Mouse (Mus musculus) urinary bladder, adult 2 months (tissue): ENCODE measurements at regions not wholly inside any gene's neighbourhood (a gene's known extent, or its start where the extent isn't known, plus 50 kb on each side); places are given as distances from the start of the nearest gene placed in this dataset.
A peak's percentile ranks its signal among the peaks of the same experiment; 100 is the strongest.

Experiments used
- DNase-seq: peaks from one replicate; pipeline ENCODE4 v3.0.0; 2022; ENCODE audit warnings: low spot score

DNA sequence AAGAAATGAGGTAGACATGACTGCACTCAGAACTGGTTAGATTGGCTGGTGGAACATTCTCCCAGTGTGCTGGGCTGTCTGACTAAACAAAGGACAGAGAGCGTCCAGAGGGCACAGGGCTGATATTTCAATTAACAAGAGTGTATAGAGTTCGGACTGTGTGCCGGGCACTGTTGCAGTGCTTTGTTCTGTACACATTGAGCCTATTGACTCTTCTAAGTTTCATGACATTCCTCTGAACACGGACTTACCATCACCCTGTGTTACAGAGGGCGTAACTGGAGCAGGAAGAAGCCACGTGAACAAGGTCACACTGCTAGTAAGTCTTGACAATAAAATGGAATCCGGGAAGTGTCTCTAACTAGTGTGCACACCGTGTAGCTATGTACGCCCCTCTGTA lies 92.1 kb upstream of the Barx2 start:
- DNase-seq = no peak

DNA sequence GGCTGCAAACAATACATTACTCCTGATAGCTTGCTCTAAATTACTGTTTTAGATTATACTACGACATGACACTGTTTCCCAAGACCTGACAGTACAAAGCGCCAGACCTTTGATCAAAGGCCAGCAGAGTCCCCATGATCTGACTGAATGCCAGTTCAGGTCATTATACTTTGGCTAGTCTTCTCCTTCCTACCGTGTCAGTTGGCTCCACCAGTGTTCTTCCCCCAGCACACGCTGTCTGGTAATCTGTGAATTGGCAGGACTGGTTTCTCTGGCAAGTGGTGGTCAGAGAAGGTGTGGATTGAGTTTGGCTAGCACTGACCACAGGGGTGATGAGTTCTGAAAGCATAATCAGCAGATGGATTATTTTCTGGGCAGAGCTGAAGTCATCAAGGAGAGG lies 93.1 kb upstream of the Barx2 start:
- no peak for DNase-seq

DNA sequence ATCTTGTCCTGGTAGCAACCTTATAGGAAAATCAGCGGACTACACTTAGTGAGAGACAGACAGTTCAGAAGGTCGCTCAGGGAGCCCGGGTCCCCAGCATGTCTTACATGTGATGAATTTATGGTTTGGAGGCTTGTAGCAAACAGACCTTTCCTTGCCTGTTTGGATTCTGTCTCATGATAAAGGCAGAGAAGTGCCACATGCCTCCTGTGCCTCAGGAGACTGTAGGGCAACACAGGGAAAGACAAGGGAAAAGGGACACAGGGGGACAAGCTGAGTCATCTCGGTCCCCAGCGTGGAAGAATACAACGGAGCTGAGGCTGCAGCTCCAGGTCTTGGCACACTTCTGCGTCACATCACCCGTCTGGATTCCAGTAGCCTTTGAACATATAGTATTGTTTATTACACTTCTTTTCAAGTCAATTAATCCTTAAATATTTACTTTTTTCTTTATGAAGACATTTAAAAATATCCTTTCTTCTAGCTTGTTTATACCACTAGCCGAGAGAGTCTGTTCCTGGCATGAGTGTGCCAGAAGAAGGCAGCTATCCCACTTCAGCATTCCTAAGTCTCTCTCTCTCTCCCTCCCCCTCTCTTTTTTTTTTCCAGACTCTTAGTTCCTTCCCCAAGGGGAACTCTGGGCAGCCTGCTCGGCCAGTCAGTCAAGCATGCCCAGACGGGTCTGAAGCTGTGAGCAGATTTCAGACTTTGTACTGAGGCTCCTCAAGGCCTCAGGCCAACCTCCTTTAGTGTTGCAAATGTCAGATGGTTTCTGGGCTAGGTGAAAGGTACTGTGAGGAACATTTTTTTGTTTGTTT lies 97.9 kb upstream of the Barx2 start:
- DNase-seq = no peak

DNA sequence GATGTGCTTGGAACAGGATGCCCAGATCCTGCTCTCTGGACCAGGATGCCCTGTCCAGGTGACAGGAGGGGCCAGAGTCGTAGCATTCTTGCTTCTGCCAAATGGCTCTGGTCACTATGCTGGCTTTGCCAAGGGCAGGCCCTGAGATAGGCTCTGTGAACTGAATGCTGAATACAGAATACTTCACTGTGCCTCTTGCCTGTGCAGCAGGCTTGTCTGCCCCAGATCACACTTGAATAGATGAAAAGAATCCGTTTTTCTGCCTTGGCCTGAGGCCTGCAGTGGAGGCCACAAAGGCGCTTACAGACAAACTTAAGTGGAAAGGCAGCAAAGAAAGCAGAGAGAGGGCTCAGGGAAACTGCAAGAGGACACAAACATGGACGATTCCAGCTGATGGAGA lies 99.7 kb upstream of the Arhgap32 start:
- DNase-seq = no peak

DNA sequence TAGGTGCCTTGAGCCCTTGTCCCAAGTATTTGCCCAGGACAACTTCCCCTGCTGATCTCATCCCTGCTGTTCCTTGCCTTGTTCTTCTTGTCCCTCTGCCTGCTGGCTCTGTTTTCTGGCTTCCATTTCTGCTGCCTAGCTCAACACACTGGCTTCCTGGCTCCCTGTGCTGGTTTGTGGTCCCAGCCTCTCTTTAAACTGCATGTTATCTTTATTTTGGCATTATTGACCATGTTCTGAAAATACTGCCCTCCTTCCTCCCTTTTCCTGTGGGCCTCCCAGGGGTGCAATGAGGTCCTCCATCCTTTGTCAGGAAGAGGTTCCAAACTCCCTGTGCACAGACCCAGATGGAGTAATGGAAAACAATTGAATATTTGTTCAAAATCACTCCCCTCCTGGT lies 97.9 kb upstream of the Arhgap32 start:
- no peak for DNase-seq

DNA sequence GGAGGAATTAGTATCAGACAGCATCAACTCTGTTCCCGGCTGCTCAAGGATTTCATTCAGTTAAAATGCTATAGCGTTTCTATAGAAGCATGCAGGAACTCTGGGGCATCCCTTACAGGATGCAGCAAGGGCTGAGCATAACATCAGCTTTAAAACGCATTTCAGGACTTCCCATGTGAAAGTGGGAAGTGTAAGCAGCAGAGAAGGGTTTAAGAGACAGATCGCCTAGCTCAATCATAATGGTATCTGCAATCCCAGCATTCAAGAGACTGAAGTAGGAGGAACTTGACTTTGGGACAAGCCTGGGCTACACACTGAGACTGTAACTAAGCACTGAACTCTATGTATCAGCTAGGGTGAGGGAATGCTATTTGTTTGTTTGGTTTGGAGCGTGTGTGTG lies 96.2 kb upstream of the Arhgap32 start:
- no peak for DNase-seq

DNA sequence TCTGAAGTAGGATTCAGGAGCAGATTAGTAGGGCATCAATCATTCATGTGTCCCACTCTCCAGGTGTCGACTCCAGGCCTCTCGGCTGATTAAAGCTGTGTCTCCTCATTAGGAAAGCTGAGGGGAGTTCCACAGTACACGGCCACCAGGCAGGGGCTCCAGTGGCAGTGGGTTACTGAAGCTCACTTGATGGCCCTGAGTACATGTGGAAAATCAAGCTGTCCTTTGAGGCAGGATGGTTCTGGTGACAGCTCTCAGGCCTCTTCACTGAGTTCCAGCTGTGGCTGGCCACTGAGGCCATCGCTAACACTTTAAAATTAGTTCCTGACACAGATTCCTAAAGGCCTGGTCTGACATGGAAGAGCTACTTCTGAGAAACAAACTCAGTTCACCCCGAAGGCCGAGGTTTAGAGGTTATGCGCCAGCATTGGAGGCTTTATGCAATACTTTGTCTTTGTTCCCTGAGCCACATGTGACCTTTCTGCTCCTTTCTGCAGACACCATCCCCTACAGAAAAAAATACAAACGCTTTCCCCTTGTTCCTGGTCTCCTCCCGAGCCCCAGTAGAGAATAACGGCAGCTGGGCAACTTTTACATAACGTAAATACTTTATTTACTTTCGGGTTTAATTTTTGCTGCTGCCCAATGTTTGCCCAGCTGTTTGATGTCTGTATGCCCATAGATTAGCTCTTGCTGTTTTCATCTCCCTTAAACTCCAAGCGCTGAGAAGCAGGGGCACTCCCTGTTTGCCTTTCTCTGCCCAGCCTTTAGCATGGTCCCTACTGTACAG lies 94.8 kb upstream of the Arhgap32 start:
- DNase-seq = no peak

DNA sequence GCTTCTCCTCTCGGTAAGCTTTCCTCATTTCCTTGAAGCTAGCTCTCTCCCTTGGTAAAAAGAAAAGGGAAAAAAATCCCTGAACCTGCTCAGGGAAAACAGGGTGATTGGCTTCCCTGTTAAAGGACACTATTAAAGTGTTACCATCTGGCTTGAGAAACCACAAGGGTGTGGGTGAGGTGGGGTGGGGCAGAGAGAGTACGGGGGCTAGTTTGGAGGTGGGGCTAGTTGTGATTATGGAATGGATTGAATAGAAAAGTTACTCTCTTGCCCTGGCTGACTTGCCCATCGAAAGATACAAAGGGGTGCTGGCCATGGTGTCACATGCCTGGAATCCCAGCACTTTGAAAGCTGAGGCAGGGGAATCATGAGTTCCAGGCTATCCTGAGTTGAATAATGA lies 94.2 kb upstream of the Arhgap32 start:
- DNase-seq = no peak

DNA sequence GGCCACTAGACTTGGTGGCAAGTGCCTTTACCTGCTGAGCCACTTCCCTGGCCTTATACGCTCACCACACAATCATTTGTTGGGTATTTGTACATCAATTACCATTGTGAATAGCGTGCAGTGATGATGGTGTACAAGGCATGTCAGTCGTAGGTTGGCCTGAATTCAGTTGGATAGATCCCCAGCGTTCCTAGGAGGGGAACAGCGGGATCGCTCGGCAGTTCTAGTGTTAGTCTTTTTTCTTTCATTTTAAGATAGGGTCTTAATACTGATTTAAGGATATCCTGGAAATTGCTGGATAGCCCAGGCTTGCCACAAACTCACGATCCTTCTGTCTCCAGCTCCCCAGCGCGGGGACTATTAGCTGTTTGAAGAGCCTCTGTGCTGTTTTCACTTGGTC lies 92.9 kb upstream of the Arhgap32 start:
- no peak for DNase-seq

DNA sequence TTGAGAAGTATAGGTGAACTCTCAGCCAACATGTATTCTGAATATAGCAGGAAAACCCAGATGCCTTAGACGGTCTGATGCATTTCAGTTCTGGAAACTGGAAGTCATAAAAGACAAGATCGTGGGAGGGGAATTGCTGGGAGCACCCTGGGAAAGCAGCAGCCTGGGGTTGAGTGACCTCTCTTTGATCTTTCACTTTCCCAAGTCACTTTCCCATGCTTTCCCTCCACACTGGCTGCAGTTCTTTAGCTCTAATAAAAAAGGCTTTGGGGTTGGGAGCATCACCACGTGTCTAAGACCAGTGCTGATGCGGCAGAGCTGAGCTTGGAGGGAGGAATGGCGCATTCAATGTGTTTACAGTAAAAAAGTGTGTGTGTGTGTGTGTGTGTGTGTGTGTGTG lies 91.2 kb upstream of the Arhgap32 start:
- no peak for DNase-seq

DNA sequence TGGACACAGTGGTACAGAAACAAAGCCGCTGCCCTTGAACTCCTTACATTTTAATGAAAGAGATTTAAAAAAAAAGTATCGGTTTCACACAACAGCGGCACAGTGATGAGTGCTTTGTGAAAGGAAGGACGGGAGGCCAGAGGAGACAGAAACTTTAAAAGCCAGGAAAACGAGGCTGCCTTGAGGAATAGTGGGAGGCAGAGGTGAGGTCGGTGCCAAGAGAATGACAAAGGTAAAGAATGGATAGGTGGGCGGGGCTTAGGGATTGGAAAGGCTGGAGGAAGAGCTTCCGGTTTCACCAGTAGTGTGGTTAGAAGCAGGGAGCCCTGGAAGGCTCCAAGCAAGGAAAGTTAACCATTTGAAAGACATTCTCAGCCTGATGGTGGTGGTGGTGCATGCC lies 88.0 kb upstream of the Arhgap32 start:
- no peak for DNase-seq

DNA sequence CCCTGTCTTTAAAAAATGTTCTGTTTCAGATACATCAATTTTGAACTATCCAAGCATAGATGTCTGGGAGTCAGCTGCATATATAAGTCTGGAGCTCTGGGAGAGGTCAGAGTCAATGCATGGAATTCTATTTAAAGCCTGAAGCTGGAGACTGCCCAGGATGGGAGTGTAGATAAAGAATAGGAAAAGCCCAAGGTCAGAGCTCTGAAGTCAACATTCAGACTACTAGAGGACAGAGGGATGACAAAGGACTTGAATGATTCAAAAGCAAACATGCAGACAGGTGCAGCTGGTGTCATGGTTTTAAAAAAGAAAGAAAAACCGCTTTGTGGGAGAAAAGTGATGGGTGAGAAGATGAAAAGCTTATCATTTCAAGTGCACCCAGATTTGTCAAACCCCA lies 86.9 kb upstream of the Arhgap32 start:
- no peak for DNase-seq

DNA sequence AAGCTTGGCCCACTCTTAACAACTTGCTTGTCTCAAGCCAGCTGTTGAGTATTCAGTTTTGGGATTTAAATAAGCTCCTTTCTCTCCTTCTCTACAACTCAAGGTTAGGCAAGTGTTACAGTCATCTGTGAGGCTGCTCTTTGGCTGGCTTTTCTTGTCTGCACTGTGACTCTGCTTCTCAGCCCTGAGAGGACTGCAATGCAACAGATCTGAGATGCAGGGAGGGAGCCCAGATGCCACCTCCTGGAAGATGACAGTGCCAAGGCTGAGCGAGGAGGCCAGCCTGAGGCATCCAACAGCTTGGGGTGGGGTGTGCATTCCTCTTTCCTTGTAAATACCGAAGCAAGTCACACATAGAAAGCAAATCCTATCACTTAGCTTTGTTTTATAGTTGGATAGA lies 86.2 kb upstream of the Arhgap32 start:
- no peak for DNase-seq

DNA sequence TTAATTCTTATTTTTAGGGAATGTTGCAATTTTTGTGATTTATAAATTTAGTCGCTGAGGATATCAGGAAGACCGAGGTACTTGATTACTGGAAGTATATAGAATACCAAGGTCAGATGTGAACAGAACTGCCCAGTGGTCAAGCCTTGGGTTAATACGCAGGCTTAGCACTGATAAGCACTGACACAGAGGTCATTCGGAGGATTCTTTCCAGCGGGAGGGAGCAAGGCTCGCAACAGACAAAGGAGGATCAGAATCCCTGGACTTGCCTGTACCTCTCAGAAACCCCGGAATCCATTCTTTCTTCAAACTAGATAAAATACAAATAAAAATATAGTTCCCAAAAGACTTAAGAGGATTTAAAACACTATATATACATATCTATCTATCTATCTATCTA lies 85.7 kb upstream of the Arhgap32 start:
- DNase-seq = no peak

DNA sequence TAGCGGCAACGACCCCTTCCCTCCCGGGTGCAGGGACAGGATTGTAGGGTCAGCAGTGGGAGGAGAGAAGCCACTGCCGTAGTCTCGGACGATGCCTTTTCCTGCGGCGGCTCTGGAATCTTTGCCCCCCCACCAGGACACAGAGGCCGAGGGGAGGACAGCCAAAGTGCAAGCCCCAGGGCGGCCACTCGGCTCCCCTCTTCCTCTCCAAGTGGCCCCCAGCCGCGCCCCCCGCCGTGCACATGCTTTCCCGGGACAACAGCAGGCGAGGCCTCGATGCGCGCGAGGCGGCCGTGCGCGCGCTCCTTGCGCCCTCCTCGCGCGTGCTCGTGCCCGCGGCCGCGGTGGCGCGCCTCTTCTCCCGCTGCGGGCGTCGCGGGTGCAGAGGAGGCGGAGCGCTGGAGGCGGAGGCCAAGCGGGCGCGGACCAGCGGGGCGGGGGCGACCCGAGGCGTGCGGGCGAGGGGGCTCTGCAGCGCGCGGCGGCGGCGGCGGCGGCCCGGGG lies 83.9 kb upstream of the Arhgap32 start:
- peak; percentile 79 for DNase-seq

DNA sequence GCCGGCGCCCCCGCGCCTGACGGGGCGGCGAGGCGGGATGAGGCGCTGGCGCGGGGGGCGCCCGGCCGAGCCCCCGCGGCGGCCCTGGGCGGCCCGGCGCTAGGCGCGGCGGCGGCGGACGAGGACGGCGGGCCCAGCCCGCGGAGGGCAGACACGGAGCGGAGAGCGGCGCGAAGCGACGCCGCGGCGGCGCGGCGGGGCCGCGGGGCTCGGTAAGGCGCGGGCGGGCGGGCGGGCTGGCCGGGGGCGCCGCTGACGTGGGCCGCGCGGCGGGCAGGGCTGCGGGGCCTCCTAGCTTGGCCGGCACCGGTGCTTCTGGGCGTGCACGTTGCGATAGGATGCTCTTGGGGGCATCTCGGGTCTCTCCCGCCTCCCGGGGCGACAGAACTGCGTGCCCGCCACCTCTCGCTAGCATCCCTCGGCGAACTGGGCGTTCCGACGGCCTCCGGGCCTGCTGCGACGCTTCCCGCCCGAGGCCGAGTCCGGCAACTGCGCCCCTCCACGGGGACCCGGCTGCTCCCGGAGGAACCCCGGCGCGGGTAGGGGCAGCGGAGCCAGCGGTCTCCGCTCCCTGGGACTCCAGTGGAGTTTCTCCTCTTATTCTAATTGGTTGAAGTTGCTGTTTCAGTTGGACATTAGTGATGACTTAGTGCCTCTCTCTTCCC lies 83.3 kb upstream of the Arhgap32 start:
- DNase-seq = peak; percentile 56

DNA sequence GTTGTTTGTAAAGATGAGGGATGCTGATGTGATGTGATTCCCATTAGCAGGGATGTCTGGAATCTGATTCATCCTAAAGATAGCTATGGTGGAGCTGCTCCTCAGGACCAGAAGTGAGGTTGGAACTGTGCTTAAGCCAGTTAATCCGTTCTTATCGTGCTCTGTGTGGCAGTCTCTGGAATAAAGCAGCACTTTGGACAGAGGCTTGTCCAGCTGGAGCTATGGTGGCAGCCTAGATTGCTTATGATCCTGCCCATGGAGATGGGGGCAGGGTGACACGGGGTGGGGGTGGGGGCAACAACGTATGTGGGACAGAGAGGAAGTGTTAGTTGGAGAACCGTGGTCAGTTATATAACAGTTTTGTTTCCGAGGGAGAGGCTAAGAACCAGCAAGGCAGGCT lies 82.0 kb upstream of the Arhgap32 start:
- DNase-seq = no peak

DNA sequence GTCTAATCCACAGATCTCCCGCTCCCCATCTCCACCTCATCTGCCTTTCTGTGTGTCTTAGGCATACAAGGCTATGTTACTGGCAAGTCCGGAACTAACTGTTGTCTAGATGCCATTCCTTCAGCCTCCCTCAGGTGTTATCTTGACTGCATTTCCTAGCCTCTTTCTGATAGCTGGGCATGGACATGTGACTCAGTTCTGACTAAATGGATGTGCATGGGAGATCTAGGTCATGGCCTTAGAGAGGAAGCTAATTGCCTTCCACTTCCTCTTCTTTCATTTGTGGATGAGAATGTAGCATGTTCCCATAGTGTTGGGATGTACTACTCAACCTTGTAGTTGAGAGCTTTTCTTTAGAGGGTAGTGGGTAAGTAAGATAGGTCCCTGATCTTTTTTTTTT lies 75.9 kb upstream of the Arhgap32 start:
- DNase-seq = no peak

DNA sequence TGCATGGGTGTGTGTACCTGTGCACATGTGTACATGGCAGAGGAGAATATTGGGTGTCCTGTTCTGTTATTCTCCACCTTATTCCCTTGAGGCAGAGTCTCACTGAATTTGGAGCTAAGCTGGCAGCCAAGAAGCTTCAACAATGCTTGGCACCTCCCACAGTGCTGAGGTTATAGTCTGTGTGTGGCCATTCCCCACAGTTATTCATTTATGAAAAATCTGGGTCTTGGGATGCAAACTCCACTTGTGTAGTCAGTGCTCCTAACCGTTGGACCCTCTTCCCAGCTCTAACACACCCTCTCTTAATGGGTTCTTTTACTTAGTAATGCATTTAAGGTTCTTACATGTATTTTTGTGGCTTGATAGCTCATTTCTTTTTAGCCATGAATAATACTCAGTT lies 72.6 kb upstream of the Arhgap32 start:
- DNase-seq = no peak

DNA sequence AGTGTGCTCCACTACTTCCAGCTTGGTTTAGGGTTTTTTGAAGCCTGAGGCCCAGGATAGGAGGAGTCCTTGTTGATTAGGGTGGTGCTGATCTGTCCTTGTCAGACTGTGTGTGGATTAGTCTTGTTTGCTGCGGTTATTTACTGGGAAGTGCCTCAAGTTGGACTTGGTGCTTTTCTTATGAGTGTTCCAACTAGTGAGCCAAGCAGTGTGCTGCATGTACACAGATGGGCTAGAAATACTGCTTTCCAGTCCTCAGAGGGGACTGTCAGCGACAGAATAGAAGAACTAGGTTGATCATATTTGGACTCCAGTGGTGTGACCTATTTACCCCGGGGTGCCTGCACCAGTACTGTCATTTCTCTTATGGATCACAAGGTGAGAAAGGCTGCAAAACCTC lies 69.1 kb upstream of the Arhgap32 start:
- DNase-seq = no peak

DNA sequence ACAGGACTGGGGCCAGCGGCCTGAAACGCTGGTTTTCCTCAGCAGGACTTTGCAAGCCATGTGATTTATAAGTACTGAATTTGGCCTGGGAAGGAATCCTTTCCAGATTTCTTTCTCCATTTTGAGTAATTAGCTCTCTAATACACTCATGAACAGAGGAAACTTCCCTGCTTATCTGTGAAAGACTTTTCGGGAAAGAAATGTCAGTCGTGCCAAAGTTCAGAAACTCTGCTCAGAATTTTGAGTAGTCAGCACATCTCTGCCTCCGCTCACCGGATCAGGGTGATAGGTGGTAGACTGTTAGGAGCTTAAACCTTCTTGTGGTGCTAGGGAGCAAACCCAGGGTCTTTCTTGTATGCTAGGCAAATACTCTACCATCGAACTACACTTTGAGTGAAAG lies 67.0 kb upstream of the Arhgap32 start:
- no peak for DNase-seq

DNA sequence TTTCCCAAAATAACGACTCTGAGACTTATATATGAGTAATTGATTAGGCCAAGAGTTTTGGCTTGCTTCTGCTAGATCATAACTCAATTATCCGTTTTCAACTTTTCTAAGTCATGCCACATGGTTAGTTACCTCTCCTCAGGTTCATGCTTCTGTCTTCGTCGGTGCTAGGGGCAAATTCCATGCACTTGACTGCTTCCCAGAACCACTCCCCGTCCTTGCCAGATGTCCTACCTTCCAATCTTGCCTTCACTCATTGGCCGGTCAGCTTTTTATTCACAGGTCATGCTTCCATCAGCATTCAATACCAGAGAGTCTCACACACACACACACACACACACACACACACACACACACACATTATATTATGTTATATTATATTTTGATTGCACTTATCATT lies 66.4 kb upstream of the Arhgap32 start:
- no peak for DNase-seq
